Mouse (Mus musculus): ENCODE measurements at regions not wholly inside any gene's neighbourhood (a gene's known extent, or its start where the extent isn't known, plus 50 kb on each side); places are given as distances from the start of the nearest gene placed in this dataset.
"Not testable (repeated sequence)": the region's sequence is repeated elsewhere in the genome, so short reads cannot be mapped to it uniquely, and the experiment has no call there.

- no peak for DNase-seq (ENCODE audit: low read depth, low spot score)
These were observed 99.3 kb upstream of the Bmp2k start for GRCm38 (mm10) chr5:96898120-96898672.

DNA sequence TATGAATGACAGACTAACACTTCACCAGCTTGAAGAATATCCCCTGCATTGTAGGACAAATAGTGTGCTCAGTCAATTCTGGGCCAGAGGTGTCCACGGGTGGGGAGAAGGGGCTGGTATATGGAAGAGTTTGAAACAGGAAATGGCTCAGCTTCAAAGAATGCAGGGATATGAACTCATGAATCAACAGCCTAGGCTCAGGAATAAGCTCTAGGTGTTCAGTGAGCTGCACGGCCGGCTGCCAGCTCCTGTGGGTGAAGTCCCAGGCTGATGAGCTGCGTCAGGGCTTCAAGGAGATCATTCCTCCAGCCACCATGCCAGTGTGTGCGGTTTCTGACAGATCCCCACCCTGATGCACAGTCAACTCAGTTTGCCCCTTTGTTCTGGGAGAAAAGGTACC is 98.8 kb upstream of the Bmp2k start:
- DNase-seq (ENCODE audit: low read depth, low spot score) = no peak

GRCm38 (mm10) chr5:96905572-96906271 is 91.8 kb upstream of the Bmp2k start:
- DNase-seq (ENCODE audit: low read depth, low spot score) = peak; percentile 20

- DNase-seq (ENCODE audit: low read depth, low spot score) = not testable (repeated sequence)
These were observed 89.1 kb upstream of the Bmp2k start for GRCm38 (mm10) chr5:96908371-96908770.

DNA sequence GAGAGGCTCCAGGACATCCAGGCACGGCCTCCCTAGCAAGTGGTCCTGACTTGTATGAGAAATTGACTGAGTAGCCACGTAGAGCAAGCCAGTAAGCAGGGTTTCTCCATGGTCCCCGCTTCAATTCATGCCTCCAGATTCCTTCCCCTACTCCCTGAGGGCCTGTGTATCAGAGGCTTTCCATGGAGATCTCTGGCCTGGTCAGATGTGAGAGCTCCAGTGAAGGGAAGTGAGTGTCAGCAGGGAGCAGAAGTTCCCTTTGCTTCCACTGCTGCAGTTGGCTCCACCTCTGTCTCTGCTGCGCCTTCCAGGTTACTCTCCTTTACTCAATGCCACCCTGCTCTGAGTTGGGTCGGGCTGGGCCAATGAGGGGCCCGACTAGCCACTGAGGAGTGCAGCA is 88.3 kb upstream of the Bmp2k start:
- no peak for DNase-seq (ENCODE audit: low read depth, low spot score)

- DNase-seq (ENCODE audit: low read depth, low spot score) = peak; percentile 20
These were observed 85.8 kb upstream of the Bmp2k start for GRCm38 (mm10) chr5:96911550-96912253.

- DNase-seq (ENCODE audit: low read depth, low spot score) = no peak
These were observed 85.2 kb upstream of the Bmp2k start for GRCm38 (mm10) chr5:96912254-96912635.

GRCm38 (mm10) chr5:96912781-96913180 is 84.7 kb upstream of the Bmp2k start:
- no peak for DNase-seq (ENCODE audit: low read depth, low spot score)

DNA sequence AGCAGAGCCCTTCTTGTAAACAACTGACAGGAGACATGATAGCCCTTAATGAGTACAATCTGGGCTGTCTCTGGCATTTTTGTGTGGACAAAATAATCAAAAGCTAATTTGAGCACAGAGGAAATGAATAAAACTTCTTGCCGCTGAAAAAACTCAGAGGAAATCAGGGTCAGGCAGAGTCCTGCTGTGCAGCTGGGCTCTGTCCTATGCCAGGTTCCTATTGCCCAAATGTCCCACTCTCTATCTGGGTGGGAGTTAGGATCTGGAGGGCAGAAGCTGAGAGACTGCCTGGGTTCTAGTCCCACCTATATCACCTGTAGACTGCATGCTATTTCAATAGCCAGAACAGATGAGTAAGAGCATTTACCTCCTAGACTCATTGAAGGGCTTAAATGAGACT is 83.8 kb upstream of the Bmp2k start:
- no peak for DNase-seq (ENCODE audit: low read depth, low spot score)

GRCm38 (mm10) chr5:96914696-96915404 is 82.6 kb upstream of the Bmp2k start:
- no peak for DNase-seq (ENCODE audit: low read depth, low spot score)

DNA sequence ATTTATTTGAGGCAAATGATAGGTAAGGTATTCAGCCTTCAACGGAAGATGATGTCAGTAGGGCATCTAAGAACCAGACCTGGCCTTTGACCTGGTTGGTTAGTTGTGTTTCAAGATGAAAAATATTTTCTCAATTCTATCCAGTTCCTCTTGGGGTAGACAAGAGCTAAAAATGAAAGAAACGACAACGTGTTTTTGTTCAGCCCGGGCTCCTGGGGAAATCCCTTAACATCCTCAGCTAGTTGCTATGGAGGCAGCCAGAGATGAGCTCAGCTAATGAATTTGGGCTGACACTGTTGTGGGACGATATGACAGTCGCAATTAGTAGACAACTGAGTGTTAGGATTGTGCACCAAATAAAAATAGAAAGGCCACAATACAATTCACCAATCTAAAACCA is 80.6 kb upstream of the Bmp2k start:
- DNase-seq (ENCODE audit: low read depth, low spot score) = no peak

GRCm38 (mm10) chr5:96917596-96918258 is 79.8 kb upstream of the Bmp2k start:
- DNase-seq (ENCODE audit: low read depth, low spot score) = no peak

GRCm38 (mm10) chr5:96919149-96919548 is 78.3 kb upstream of the Bmp2k start:
- DNase-seq (ENCODE audit: low read depth, low spot score) = no peak

GRCm38 (mm10) chr5:96921037-96921436 is 76.5 kb upstream of the Bmp2k start:
- DNase-seq (ENCODE audit: low read depth, low spot score) = no peak

- no peak for DNase-seq (ENCODE audit: low read depth, low spot score)
These were observed 76.0 kb upstream of the Bmp2k start for GRCm38 (mm10) chr5:96921511-96921910.

DNA sequence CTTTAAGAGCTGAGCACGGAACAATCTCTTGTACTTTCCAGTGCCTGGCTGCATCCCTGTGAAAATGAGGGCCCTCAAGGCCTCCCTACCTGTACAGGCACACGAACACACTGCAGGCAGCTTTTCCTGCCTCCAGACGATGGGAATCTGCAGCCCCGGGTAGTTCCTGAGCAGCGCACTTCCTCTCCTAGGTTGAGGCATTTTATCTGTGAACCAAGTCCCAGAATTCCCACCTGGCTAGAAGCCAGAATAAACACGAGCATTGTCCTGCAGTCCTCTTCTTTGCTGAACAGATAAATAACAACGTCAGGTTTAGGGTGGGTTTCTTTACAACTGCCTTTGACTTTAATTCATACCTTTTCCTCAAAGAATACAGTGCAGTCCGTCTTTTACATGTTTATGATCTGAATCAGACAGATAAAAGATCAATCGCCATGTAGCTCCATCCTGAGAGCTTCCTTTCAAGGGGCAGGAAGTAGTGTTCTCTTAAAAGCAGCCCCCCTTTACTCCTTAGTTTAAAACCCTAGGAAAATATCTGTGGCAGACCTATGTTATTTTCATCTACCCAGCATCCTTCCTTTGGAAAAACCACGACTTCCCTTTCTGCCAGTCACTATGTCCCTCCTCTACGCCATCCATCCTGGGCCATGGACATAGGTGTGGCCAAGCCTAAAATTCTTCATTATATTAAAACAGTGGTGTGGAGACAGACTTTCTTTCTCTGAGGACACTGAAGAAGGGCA is 75.3 kb upstream of the Bmp2k start:
- DNase-seq (ENCODE audit: low read depth, low spot score) = no peak

GRCm38 (mm10) chr5:96922716-96923076 is 74.8 kb upstream of the Bmp2k start:
- no peak for DNase-seq (ENCODE audit: low read depth, low spot score)

GRCm38 (mm10) chr5:96923526-96923925 is 74.0 kb upstream of the Bmp2k start:
- DNase-seq (ENCODE audit: low read depth, low spot score) = no peak

GRCm38 (mm10) chr5:96924736-96925429 is 72.6 kb upstream of the Bmp2k start:
- DNase-seq (ENCODE audit: low read depth, low spot score) = no peak

DNA sequence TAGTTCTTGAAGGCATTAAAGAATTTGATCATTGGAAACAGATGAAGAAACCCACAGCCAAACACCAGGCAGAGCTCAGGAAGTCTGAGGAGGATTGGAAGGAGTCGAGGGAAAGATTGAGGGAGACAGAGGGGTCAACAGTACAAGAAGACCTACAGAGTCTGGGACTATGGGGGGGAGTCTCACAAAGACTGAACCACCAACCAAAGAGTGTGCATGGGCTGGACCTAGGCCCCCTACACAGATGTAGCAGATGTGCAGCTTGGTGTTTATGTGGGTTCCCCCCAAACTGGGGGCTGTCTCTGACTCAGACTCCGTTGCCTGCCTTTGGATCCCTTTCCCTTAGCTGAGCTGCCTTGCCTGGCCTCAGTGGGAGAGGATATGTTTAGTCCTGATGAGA is 71.5 kb upstream of the Bmp2k start:
- DNase-seq (ENCODE audit: low read depth, low spot score) = no peak

DNA sequence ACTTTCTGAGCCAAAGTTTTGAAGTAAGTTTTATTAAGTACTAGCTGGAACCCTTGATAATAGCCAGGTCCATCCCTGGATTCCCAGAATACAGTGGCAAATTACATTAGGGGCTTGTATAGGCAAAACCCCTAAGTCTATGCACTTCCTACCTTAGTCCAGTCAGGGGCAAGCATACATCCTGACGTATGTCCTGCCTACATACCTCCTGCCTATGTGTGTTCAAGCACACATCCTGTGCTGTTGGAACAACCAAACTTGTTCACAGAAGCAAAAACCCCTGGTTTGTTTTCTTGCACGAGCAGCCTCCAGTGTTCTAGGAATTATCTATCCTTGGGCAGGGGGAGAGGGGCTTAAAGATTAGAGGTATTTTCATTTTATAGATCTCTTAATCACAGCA is 66.4 kb upstream of the Bmp2k start:
- DNase-seq (ENCODE audit: low read depth, low spot score) = no peak

All from retina, postnatal 7 days (tissue).